Mouse (Mus musculus): ENCODE results near the gene 6430571L13Rik.

6430571L13Rik gene

DNA sequence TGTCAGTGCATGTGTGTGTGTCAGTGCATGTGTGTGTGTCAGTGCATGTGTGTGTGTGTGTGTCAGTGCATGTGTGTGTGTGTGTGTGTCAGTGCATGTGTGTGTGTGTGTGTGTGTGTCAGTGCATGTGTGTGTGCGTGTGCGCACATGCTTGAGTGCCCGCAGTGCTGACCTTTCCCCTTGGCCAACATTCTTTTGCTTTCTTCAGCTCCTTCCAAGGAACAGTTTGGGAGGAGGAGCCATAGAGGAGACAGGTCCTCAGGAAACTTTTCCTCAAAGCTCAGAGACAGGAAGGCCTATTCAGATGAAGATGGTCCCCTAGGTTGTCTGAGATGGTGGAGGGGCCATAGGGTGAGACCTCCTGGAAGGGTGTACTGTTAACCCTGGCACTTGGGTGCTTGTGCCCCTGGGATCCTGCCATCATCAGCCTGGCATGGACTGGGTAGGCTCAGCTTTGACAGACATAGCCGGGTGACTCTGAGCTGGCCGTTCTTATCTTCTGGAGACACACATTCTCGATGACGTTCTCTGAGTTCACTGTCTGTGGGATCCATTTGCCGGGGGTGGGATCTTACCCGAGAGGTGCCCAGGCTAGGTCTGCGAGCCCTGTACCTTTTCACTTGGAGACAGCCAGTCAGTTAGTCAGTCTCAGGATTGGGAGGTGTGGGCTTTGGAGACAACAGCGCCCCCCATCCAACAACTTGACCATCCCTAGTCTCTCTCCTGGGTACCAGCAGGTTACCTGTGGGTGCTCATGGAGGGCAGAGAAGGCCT lies 33.1 kb upstream of the 6430571L13Rik start:
- DNase-seq (ENCODE audit: low spot score) = no peak

DNA sequence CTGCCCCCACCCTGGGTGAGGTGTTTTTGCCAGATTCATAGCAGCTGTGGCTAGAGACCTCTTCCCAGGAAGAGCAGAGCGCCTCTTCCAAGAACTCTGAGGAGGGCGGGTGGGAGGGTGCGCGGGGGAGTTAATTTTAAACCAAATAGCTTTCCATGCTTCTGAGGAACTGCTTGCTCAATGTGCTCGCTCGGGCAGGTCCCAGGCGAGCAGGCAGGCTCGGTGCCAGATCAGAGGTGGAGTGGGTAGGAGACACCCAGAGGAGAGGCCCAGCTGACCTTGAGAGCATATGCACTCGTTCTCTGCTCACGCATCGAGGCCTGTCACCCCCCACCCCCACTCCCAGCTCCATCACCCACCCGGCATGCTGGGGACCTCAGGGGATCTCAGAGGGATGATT lies 32.5 kb upstream of the 6430571L13Rik start:
- no peak for DNase-seq (ENCODE audit: low spot score)

DNA sequence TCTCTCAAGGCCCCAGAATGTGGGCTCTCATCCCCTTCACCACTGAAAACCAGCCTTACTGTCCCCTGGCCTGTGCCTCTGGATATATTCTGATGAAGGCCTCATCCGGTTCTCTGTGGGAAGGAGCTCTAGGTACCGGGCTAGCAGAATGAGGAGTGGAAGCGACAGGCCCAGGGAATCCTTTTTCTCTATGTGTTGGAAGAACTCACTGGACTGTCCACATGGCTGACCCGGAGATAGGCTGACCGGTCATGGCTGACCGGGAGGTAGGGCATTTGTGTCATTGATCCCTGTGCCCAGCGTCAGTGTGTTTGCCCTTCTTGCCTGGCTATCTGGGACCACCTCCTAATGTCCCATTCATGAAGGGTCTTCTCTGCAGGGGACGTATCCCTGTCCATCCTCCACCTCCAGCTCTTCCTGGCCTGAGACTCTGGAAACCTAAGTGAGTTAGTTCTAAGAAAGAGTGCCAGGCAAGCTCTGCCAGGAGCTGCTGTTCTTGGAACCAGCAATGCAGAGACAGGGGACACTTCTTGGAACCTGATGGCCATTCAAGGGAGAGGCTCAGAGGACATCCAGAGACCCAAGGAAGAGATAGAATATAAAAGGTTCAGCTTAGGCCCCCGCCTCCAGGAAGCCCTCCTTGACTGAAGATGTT lies 31.9 kb upstream of the 6430571L13Rik start:
- DNase-seq (ENCODE audit: low spot score) = no peak

DNA sequence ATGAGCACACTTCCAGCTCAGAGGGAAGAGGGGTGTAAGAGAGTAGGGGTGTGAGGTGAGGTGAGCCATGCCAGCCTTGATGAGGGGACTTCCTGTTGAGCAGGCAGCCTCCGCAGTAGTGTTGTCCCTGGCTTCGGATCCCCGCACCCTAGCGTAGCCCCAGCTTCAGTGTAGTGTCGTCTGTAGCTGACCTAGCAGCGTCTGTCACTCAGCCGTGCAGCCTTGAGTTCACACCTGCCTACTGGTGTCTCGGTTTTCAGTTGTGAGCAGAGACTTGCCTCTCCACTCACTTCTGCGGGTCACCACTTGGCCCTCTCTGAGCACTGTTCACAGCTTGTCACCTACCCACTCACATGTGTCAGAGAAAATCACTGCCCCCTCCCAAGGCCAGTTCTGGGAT lies 31.2 kb upstream of the 6430571L13Rik start:
- no peak for DNase-seq (ENCODE audit: low spot score)

DNA sequence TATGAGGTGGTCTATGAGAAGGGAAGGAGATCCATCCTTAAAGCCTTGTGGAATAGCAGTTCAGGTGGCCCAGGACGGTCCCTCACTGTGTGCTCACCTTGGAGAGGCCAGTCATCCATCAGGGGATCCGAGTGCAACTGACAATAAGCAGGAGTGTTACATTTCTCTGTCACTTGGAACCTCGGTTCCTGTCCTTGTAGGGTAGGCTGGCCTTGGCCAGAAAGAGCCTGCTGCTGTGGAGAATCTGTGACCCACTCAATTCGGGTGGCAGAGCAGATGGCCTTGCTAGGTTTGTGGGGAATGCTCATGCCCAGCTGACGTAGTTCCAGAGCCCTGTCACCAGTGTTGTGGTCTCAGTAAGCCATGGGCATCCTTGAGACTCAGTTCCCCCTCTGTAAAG lies 30.8 kb upstream of the 6430571L13Rik start:
- DNase-seq (ENCODE audit: low spot score) = no peak

DNA sequence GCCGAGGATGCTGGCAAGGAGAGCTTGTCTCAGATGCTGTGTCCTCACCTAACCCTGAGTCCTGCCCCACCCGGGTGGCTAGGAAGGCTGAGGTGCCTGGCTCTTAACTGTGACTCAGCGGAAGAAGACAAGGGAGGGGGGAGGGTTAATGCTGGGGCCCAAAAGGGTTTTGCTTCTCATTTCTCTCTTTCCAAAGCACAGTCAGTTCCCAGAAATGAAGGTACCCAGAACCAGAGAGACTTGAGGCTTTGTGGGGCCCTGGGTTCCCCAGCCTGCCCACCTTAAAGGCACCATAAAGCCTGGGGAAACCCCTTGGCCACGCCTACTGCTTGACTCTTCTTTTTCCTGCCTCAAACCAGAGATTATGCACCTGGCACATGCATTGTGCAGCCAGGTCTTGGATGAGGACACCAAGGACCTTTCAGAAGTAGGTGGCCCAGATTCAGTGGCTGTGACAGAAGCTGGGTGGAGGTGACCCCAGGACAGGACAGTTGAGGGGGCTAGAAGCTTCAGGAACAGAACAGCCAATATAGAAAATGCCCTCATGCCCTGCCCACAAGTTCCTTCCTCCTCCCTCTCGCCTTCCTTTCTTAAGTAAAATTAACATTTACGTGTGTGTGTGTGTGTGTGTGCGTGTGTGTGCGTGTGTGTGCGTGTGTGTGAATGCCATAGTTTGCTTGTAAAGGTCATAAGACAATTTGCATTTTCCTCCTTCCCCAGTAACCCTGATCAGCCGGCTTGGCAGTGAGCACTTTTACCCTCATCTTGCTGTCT lies 27.4 kb upstream of the 6430571L13Rik start:
- no peak for DNase-seq (ENCODE audit: low spot score)

DNA sequence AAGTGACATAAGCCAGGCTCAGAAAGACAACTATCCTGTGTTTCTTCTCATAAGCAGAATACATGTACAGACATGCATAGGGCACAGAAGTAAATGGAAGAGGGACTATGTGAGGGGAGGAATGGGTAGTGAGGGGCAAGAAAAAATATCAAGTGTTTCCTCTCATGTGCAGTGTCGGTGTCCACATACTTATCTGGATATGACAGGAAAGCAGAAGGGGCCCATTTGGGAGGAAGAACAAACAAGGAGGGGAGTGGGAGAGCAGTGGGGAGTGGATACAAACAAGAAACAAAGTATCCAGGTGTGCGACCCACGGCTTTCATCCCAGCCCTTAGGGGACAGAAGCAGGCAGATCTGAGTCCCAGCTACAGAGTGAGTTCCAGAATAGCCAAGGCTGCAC lies 26.5 kb upstream of the 6430571L13Rik start:
- DNase-seq (ENCODE audit: low spot score) = no peak

DNA sequence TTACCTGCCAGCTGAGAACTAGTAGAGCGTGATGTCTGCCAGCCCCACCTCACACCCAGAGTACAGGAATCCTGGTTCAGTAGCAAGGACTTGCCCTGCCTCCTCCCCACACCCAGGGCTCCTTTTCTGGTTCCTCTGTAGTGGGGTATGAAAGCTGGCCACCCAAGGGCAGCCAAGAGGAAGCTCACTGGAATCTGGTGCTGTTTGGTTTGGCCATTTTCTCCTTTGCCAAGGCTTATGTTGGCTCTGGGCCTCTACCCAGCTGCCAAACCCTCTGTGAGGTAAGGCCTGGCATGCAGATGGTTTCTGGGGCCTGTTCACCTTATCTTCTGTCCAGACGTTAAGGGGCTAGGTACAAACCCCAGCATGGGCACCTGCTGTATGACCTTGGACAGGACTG lies 24.6 kb upstream of the 6430571L13Rik start:
- no peak for DNase-seq (ENCODE audit: low spot score)

DNA sequence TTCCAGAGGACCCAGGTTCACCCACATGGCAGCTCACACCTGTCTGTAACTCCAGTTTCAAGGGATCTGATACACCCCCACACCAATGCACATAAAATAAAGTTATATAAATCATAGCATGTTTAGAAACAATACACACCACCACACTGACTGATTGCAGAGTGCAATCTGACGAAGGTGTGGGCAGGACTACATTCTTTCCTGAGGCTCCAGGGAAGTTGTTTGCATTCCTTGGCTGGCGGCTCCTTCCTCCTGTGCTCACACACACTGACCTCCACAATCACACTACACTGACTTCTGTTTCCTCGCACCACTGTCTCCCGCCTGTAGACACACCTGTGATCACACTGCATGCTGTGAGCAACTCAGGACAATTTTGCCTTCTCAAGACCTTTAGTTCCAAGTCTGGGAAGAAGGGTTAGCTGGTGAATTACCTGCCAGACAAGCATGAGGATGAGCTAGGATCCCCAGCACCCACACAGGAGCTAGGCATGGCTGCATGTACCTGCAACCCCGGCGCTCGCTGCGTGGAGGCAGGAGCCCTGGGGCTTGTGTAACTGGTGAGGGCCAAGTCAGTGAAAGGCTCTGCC lies 17.8 kb upstream of the 6430571L13Rik start:
- no peak for DNase-seq (ENCODE audit: low spot score)

DNA sequence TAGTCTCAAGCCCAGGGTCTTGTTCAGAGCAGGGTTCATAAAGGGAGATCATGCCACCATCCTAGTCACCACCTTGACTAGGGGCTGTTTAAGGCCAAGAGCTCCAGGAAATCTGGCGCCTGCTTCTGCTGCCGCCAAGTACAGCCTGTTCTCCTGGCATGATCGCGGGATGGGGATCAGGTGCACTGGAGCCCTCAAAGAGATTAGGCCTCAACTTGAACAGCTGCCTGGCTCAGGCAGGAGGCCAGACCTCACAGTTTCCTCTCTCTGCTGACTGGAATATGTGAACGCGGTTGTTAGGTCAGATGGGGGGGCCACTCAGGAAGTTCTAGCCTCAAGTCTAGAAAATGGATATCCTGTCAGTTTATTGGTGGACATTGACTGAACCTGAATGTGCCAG lies 16.8 kb upstream of the 6430571L13Rik start:
- DNase-seq (ENCODE audit: low spot score) = no peak

DNA sequence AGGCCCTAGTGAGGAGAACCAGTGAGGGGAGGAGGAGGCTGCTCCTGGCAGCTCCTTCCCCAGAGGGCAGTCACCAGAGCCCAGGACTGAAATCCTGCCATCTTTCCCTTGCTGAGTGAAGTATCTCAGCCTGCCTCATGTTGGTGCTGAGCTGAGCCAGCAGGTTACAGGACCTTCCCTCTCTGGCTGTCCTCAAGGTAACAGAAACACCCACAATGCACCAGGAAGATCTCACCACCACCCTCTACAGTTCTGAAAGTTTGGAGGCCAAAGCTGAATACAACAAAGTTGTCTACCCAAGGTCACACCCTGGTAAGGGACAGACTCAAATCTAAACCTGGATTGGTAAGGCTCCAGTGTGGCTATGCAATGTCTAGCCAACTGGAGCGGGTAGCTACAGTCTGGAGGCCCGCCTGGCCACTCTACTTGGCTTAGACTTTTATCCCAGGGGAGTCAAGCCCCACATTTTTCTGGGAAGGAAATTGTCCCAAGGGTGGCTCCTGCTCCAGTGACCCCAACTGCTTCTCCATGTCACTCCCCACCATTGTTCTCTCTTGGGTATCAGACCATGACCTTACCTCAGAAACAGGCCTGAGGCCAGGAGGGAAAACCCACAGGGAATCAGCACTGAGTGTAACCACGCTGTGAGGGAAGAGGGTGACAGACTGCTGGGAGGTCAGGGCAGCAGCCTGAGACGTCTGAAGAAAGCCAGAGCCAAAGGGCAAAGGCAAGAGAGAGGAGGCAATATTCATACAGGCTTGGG lies 15.4 kb upstream of the 6430571L13Rik start:
- no peak for DNase-seq (ENCODE audit: low spot score)

DNA sequence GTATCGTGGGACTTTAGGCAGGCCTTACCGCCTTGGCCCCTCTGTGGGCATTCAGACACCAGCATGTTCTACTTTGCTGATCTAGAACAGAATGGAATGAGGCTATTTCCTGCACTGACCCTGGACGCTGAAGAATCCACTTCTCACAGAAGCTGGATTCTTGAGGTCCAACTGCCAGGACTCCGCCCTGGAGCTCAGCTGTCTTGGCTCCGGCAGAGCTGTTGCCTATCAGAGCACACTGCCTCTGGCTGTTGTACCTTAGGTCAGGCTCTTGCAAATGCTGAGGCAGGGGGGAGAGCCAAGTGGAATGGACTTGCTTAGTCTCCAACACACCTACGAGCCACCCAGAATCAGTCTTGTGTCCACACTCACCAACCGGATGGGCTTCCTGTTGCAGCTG lies 14.5 kb upstream of the 6430571L13Rik start:
- DNase-seq (ENCODE audit: low spot score) = no peak

DNA sequence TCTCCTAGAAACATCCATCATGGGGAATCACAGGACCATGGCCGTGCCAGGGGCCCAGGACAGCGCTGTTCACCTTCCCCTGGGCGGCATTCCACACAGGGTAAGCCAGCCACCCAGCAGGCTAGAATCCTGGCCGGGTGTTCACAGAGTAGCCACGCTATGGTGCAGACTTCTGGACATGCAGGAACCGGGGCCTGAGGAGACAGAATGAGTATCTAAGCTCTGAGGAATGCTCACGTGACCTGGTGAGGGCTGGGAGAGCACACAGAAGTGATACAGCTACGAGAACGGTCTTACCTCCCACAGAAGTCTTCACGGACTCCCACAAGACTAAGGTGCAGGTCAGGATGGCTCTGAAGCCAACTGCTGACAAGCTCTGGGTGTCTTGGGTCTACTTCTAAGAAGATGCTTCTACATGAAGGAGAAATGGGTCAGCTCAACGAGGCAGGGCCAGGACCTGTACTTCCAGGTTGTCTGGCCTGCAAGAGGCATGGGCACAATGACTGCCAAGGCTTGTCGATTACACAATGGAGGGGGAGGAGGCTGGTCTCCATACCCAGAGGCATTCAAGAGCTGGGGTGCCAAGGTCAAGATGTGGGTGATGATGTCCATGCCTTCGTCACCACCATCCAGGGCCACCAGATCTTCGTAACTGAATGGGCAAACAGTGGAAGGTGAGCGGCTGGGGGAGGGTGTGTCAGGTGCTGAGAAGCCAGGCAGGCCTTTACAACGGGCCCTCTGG lies 12.4 kb upstream of the 6430571L13Rik start:
- no peak for DNase-seq (ENCODE audit: low spot score)

DNA sequence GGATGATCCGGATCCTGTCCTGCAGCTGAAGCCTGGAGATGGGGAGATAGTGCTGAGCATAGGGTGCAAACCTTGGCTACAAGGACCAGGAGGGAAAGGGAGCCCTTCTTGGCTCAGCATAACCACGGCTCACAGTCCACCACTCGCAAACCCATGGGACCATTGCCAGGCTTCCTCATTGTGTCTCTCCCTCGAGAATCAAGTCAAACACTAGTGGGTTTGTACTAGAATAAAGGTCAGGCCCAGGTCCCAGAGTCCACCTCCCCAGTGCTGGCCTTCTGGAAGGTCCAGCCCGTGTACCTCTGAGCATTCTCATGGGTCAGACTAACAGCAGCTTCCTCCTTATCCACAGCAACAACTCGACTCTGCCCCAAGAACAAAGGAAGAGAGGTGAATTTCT lies 9.6 kb upstream of the 6430571L13Rik start:
- no peak for DNase-seq (ENCODE audit: low spot score)

DNA sequence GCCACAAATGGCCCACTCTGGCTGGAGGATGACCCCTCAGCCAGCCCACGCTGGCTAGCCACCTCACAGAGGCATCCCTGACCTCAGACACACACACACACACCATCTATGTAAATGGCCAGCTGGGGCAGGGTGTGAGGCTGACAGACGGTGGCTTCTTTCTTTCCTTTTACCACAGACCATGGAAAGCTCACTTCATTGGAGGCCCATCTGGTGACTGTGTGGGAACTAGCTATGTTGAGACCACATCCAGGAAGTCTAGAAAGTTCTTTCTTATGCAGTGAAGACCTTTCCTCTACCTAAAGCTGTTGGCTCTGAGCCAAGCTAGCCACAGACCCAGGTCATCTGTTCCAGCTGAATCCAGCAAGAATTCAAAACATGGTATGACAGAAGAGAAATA lies 6.7 kb upstream of the 6430571L13Rik start:
- DNase-seq (ENCODE audit: low spot score) = no peak

DNA sequence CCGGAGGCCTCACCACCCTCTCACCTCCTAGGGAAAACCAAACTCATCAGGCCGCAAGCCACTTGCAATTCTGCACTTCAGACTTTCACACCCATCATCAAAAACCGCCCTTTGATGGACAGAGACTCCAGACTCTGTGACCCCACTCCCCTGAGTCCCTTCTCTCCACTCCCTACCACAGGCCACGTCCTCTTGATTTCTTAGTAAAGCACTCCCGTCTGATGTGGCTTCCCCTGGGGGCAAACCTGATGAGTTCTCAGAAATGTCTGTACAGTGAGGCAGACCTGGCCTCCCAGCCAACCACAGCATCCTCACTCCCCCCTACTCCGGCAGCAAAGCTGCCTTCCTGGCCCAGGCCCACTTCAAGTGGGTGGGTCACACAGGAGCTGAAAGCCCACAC lies 6.0 kb upstream of the 6430571L13Rik start:
- no peak for DNase-seq (ENCODE audit: low spot score)

DNA sequence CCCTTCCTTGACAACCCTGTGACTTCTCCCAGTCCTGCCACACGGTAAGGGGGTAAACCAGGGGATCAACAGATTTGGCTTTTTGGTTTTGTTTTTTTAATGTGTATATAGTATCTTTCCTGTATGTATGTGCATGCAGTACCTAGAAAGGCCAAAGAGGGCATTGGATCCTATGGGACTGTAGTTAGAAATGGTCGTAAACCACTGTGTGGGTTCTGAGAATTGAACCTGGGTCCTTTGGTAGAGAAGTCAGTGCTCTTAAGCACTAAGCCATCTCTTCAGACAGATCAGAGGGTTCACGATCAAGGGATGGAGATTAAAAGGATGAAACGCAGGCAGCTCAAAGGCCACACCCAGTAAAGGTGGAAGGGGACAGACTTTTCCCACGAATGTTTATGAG lies 5.4 kb upstream of the 6430571L13Rik start:
- no peak for DNase-seq (ENCODE audit: low spot score)

DNA sequence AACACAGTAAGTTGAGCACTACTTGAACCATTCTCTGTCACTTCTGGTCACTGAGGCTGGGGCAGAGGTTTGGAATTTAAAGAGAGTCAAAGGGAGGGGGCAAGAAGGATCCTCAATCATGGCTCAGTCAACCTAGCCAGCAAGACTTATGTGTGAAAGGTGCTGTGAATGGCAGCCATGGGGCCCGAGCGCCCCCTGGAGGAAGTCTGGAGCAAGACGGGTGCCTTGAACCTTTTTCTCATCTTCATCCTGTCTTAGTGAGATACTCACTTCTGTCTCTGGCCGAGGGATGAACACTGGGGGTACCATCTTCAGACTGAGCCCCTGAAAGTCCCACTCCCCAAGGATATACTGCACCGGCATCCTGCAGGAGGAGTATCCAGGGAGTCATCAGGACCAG lies 4.5 kb upstream of the 6430571L13Rik start:
- DNase-seq (ENCODE audit: low spot score) = peak; percentile 80

DNA sequence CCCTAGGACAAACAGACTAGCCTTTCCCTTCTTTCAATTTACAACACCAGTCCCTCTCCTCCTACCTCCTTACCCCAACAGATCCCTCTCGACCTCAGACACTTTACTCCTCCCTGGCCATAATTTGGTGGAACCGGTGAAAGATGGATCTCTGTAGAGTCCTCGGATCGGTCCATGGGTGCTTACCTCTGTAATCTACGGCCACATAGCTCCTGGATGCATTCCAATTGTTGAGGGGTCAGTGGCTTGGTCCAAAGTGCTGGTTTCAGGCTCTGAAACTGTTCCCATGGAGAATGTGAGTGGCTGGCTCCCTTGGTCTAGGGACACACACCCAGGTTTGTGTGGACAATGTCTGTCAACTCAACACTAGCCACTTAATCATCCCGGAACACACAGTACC lies 4.0 kb upstream of the 6430571L13Rik start:
- no peak for DNase-seq (ENCODE audit: low spot score)

DNA sequence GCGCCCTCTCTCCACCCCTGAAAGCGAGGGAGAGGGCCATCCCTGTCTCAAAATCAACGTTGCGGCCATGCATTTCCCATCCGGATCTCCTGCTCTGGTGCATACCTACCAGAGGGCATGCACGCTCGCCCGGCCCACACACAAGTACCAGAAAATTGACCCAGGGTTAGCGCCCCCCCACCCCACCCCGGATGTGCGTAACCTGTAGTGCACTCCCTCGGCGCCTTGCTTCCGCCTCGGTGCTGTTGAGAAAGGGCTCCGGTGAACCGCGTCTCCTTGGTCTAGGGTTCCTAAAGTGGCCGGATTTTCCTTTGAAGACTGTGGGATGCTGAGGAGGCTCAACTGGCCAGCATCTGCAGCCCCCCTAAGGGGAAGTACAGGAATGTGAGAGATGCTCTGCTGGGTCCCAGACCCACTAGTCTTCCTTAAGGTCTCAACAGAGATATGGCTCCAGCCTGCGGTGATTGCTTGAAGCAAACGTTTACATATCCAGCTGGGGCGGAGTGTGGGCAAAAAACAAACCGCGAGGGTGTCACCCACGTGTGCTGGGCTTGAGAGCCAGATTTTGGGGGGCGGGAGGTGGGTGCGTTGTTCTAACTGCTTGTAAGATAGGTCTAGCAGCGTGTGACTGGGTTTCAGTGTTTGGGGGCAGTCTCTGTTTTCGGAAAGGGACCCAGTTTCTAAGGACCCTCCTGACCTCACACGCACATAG lies 2.1 kb upstream of the 6430571L13Rik start, which contains the start of gene Hemk1:
Gene Hemk1, minus strand, starts transcription at position 179 of the 712 bp plus-strand sequence.
- DNase-seq (ENCODE audit: low spot score) = peak; percentile 93

Data from retina, embryonic 14.5 days (tissue).